Mouse (Mus musculus): ENCODE measurements at regions not wholly inside any gene's neighbourhood (a gene's known extent, or its start where the extent isn't known, plus 50 kb on each side); places are given as distances from the start of the nearest gene placed in this dataset.

- TF ChIP-seq CTCF (IDR thresholded peaks at IDR 0.05; ENCODE audit: low read depth) = no peak
- no peak for TF ChIP-seq EP300 (IDR thresholded peaks at IDR 0.05; ENCODE audit: low read depth)
Measured at GRCm38 (mm10) chr9:52361599-52361998, 193.2 kb upstream of the Zc3h12c start.

Data from heart, postnatal 0 days (tissue).